Mouse (Mus musculus): ENCODE measurements at regions not wholly inside any gene's neighbourhood (a gene's known extent, or its start where the extent isn't known, plus 50 kb on each side); places are given as distances from the start of the nearest gene placed in this dataset.

- 0 out of 2 replicates have a peak, but pooled peaks cover under 1% of the 10 kb centered on the region for H3K4me1 ChIP-seq (replicated peaks; ENCODE audit: control insufficient read depth, insufficient read depth, low read length)
- H3K27ac ChIP-seq (ENCODE audit: low read depth, low read length) = no peak overlapping the region
- no peak for ATAC-seq
- H3K9ac ChIP-seq (ENCODE audit: low read depth, low read length) = no peak overlapping the region
- WGBS = 73% methylated on average over 7 of the region's 7 CpGs
- no peaks in the 10 kb centered on the region for H3K36me3 ChIP-seq (ENCODE audit: control insufficient read depth, insufficient read depth)
- no peak for TF ChIP-seq CTCF (IDR thresholded peaks at IDR 0.05; ENCODE audit: low read depth)
- H3K4me3 ChIP-seq (ENCODE audit: low read depth, low read length) = no peak overlapping the region
- no peaks in the 10 kb centered on the region for H3K9me3 ChIP-seq (ENCODE audit: control insufficient read depth)
- no peaks in the 10 kb centered on the region for H3K27me3 ChIP-seq (replicated peaks; ENCODE audit: control insufficient read depth, insufficient read depth, low read length)
- H3K4me2 ChIP-seq (replicated peaks; ENCODE audit: low read depth) = no peak overlapping the region
Measured at GRCm38 (mm10) chr13:51908514-51908913, 62.0 kb downstream of the Gadd45g start.

- Histone ChIP-seq H3K36me3 (ENCODE audit: control insufficient read depth, insufficient read depth) (no peaks in the 10 kb centered on the region), H3K9me3 (ENCODE audit: control insufficient read depth) (no peaks in the 10 kb centered on the region), H3K9ac (ENCODE audit: low read depth, low read length) (no peak overlapping the region), H3K4me3 (ENCODE audit: low read depth, low read length) (no peak overlapping the region), H3K27me3 (replicated peaks; ENCODE audit: control insufficient read depth, insufficient read depth, low read length) (no peaks in the 10 kb centered on the region), H3K4me1 (replicated peaks; ENCODE audit: control insufficient read depth, insufficient read depth, low read length) (no peaks in the 10 kb centered on the region), H3K27ac (ENCODE audit: low read depth, low read length) (no peak overlapping the region), H3K4me2 (replicated peaks; ENCODE audit: low read depth) (no peak overlapping the region)
- TF ChIP-seq CTCF (IDR thresholded peaks at IDR 0.05; ENCODE audit: low read depth) = no peak
- WGBS = 26% methylated on average over 17 of the region's 17 CpGs
- ATAC-seq = peak; percentile 85
Measured at GRCm38 (mm10) chr13:51911296-51911998, 65.0 kb downstream of the Gadd45g start.

- no peaks in the 10 kb centered on the region for H3K36me3 ChIP-seq (ENCODE audit: control insufficient read depth, insufficient read depth)
- no peaks in the 10 kb centered on the region for H3K4me1 ChIP-seq (replicated peaks; ENCODE audit: control insufficient read depth, insufficient read depth, low read length)
- H3K9me3 ChIP-seq (ENCODE audit: control insufficient read depth) = no peaks in the 10 kb centered on the region
- TF ChIP-seq CTCF (IDR thresholded peaks at IDR 0.05; ENCODE audit: low read depth) = no peak
- no peak for ATAC-seq
- no peak overlapping the region for H3K27ac ChIP-seq (ENCODE audit: low read depth, low read length)
- WGBS = 80% methylated on average over 5 of the region's 5 CpGs
- no peak overlapping the region for H3K4me3 ChIP-seq (ENCODE audit: low read depth, low read length)
- no peak overlapping the region for H3K4me2 ChIP-seq (replicated peaks; ENCODE audit: low read depth)
- no peak overlapping the region for H3K9ac ChIP-seq (ENCODE audit: low read depth, low read length)
- no peaks in the 10 kb centered on the region for H3K27me3 ChIP-seq (replicated peaks; ENCODE audit: control insufficient read depth, insufficient read depth, low read length)
Measured at GRCm38 (mm10) chr13:51912477-51912876, 66.0 kb downstream of the Gadd45g start.

- no peaks in the 10 kb centered on the region for H3K9me3 ChIP-seq (ENCODE audit: control insufficient read depth)
- WGBS = 89% methylated on average over 3 of the region's 3 CpGs
- TF ChIP-seq CTCF (IDR thresholded peaks at IDR 0.05; ENCODE audit: low read depth) = no peak
- no peaks in the 10 kb centered on the region for H3K36me3 ChIP-seq (ENCODE audit: control insufficient read depth, insufficient read depth)
- no peaks in the 10 kb centered on the region for H3K27me3 ChIP-seq (replicated peaks; ENCODE audit: control insufficient read depth, insufficient read depth, low read length)
- H3K4me3 ChIP-seq (ENCODE audit: low read depth, low read length) = no peak overlapping the region
- no peaks in the 10 kb centered on the region for H3K4me1 ChIP-seq (replicated peaks; ENCODE audit: control insufficient read depth, insufficient read depth, low read length)
- H3K27ac ChIP-seq (ENCODE audit: low read depth, low read length) = no peak overlapping the region
- no peak for ATAC-seq
- no peak overlapping the region for H3K9ac ChIP-seq (ENCODE audit: low read depth, low read length)
- H3K4me2 ChIP-seq (replicated peaks; ENCODE audit: low read depth) = no peak overlapping the region
Measured at GRCm38 (mm10) chr13:51912994-51913393, 66.5 kb downstream of the Gadd45g start.

GRCm38 (mm10) chr13:51916666-51917240, 70.3 kb downstream of the Gadd45g start:
- no peak for ATAC-seq
- peaks cover 4% of the 10 kb centered on the region; the same call in 1 of the 2 replicates for H3K4me1 ChIP-seq (replicated peaks; ENCODE audit: control insufficient read depth, insufficient read depth, low read length)
- no peaks in the 10 kb centered on the region for H3K9me3 ChIP-seq (ENCODE audit: control insufficient read depth)
- no peak for TF ChIP-seq CTCF (IDR thresholded peaks at IDR 0.05; ENCODE audit: low read depth)
- H3K27ac ChIP-seq (ENCODE audit: low read depth, low read length) = no peak overlapping the region
- no peaks in the 10 kb centered on the region for H3K27me3 ChIP-seq (replicated peaks; ENCODE audit: control insufficient read depth, insufficient read depth, low read length)
- no peak overlapping the region for H3K4me3 ChIP-seq (ENCODE audit: low read depth, low read length)
- no peak overlapping the region for H3K9ac ChIP-seq (ENCODE audit: low read depth, low read length)
- H3K4me2 ChIP-seq (replicated peaks; ENCODE audit: low read depth) = no peak overlapping the region
- WGBS = 71% methylated on average over 15 of the region's 15 CpGs
- no peaks in the 10 kb centered on the region for H3K36me3 ChIP-seq (ENCODE audit: control insufficient read depth, insufficient read depth)

- H3K4me1 ChIP-seq (replicated peaks; ENCODE audit: control insufficient read depth, insufficient read depth, low read length) = peaks cover 4% of the 10 kb centered on the region; the same call in 1 of the 2 replicates
- no peaks in the 10 kb centered on the region for H3K36me3 ChIP-seq (ENCODE audit: control insufficient read depth, insufficient read depth)
- no peak overlapping the region for H3K4me2 ChIP-seq (replicated peaks; ENCODE audit: low read depth)
- 71% methylated on average over 7 of the region's 7 CpGs for WGBS
- no peak overlapping the region for H3K9ac ChIP-seq (ENCODE audit: low read depth, low read length)
- no peak for ATAC-seq
- H3K4me3 ChIP-seq (ENCODE audit: low read depth, low read length) = no peak overlapping the region
- H3K27ac ChIP-seq (ENCODE audit: low read depth, low read length) = no peak overlapping the region
- no peak for TF ChIP-seq CTCF (IDR thresholded peaks at IDR 0.05; ENCODE audit: low read depth)
- H3K9me3 ChIP-seq (ENCODE audit: control insufficient read depth) = no peaks in the 10 kb centered on the region
- H3K27me3 ChIP-seq (replicated peaks; ENCODE audit: control insufficient read depth, insufficient read depth, low read length) = no peaks in the 10 kb centered on the region
Measured at GRCm38 (mm10) chr13:51917658-51918057, 71.2 kb downstream of the Gadd45g start.
